Mouse (Mus musculus) hematopoietic multipotent progenitor cell, adult 10-12 weeks (in vitro differentiated cells): ENCODE data around the gene Gm15517. TPM values are rescaled to one million over a fixed set of nuclear protein-coding genes. Genes with fewer than 3 reads are reported as not detected.

Experiments
- polyA plus RNA-seq: library from polyadenylated mRNA; stranded (reverse); fragments of >175 nt; gene quantifications from 2 replicates; pipeline ENCODE4 v1.2.3, GENCODE M21; 2012; ENCODE audit warnings: low replicate concordance

Gm15517 gene
- polyA plus RNA-seq: not detected in 2 replicates

DNA sequence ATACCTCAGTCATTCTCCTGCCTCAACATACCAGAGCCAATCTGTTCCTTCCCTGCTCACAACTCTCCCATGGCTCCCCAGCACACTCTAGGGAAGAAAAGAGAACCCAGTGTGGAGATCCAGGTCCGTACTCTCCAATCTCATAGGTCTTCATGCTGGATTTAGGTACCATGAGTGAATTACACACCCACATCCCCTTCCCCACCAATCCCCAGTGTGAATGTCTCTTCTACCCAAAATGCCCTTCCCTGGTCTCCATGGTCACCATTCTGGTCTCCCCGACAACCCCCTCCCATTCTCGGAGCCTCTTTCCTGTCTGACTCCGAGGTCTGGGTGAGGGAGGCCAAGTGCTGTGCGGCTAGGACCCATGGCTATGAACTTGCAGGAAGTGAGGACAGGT, at the start of gene Gm15517:
Gene Gm15517 (plus strand): TSS at position 301 of the 400 bp plus-strand sequence.

GRCm38 (mm10) chr7:44215645-44216044, 45.6 kb upstream of the Gm15517 start, which contains the start of gene Klk1b5:
Gene Klk1b5, plus strand, starts transcription at chr7:44215945.

GRCm38 (mm10) chr7:44225076-44225475, 36.2 kb upstream of the Gm15517 start, which contains the start of gene Klk1:
Gene Klk1, plus strand, starts transcription at chr7:44225360.

DNA sequence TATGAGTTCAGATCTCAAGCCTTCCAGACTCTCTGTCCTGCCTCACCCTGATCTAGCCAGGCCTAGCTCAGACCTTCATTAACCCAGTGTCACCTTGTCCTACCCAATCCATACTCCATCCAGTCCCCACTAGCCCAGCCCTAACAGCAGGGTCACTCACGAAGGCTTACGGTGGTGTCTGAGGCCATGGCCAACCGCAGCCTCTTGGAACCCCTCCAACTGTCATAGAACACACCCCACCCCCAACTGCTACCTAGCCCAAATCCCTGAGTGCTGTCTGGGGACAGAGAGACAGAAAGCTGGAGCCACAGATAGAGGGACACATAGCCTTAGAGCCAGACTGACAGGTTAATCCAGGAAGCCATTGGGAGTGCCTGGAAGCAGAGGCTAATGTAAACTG, 25.3 kb upstream of the Gm15517 start, which contains the start of gene Gm36864:
Gene Gm36864 (plus strand): TSS at position 269 of the 400 bp plus-strand sequence.

DNA sequence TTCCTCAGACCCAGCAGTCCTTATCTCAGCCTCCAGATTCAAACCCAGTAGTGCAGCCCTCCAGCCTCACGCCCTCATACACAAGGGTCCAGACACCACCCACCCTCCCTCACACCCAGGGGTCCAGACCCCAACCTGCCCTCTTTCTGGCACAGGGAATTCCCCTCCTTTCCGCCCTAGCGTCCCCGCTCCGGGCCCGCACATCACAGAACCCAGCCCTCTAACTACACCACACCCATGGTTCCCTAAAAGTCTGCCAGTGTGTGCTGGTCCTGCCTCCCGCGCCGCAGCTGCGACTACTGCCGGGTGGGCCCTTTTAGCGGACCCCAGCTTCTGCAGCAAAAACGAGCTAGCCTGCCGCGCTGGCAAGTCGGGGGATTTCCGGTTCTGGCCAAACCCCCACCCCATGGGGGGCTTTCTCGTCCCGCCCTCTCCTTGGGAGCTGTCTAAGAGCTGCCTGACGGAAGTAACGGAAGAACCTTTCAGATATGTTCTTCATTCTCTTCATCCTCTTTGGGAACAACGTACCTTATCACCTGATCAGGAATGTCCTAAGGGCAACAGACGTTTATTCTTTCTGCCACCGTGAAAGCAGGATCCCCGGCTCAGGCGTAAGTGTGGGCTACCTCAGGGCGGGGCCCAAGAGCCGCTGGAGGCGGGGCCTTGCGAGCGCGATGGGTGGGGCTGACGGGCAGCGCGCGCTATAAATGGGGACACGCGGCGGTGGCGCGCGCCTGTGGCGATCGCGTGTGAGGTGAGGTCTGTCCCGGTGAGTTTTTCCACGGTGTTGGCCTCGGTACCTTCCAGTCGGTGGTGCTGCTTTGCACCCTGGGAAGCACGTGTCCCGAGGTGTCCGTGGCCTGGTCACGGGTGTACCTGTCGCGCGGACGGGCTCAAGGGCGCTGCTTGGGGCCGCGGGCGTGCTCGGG, 14.9 kb upstream of the Gm15517 start, which contains the start of the genes 1700028J19Rik and 2410002F23Rik:
Gene 1700028J19Rik (minus strand): TSS at position 641 of the 929 bp plus-strand sequence.
Gene 2410002F23Rik (plus strand): TSS at position 668 of the 929 bp plus-strand sequence.

DNA sequence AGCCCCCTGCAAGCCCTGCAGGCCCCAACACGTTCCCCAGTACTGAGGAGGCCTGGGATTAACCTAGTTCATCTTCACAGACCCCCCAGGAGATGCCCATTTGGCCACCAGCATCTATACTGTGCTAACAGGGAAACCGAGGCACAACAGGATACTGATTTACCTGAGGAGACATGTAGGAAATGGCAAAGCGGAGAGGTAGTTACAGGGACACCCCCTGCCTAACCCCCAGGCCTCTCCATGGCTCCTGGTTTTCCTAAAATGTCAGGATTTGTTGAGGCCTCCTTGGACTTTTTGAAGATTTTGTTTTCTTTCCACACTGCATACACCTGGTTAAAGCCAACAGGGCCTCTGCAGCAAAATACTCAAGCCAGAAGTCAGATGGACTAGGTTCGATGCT, 4.0 kb upstream of the Gm15517 start, which contains the start of gene Acp4:
Gene Acp4 (minus strand): TSS at position 101 of the 400 bp plus-strand sequence.

GRCm38 (mm10) chr7:44306516-44307240, 45.4 kb downstream of the Gm15517 start, which contains the start of gene Clec11a:
Gene Clec11a, minus strand, starts transcription at chr7:44306902.

DNA sequence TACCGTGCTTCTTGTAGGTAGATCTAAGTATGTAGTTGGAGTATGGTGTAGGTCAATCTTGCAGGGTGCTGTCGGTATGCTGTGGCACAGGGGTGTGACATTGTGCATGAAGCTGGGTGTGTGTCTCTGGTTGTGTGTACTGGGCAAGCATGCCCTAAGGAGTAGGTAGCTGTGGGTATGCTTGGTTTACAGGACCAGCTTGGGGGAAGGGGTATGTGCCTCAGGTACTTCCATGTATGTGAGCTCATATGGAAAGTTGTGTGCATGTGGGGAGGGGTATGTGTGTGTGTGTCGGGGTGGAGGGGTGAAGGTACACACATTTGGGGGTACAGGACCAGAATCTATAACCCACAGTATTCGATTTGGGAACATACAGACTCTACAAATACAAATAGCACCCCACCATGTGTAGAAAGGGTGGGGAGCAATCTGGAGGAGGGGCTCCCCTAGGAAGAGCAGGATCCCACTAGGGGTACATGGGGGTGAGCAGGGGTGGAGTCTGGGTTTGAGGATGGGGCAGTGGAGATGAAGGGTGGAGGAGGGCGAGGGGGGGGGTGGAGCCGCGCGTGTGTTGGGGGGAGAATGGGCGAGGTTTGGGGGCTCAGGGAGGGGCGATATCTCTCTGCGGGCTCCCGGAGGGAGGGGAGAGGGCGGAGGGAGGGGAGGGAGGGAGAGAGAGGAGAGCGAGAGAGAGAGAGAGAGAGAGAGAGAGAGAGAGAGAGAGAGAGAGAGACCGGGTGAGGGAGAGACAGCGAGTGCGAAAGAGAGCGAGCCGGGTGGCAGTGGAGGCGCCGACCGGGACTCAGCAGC, 48.4 kb downstream of the Gm15517 start, which contains the start of gene Shank1:
Gene Shank1 (plus strand): TSS at position 779 of the 810 bp plus-strand sequence.

Other genes starting within 250 kb of the Gm15517 start
- not detected in 2 replicates for gene Klk1b26, start 249.3 kb upstream of the Gm15517 start, polyA plus RNA-seq
- gene Klk1b27, start 209.2 kb upstream of the Gm15517 start, polyA plus RNA-seq: 3.6 and 5.5 TPM in 2 replicates
- not detected in 2 replicates for gene Klk1b21, start 159.1 kb upstream of the Gm15517 start, polyA plus RNA-seq
- gene Klk1b22, start 148.8 kb upstream of the Gm15517 start, polyA plus RNA-seq: not detected in 2 replicates
- gene Klk1b16, start 124.7 kb upstream of the Gm15517 start, polyA plus RNA-seq: not detected in 2 replicates
- not detected in 2 replicates for gene Klk1b24, start 73.2 kb upstream of the Gm15517 start, polyA plus RNA-seq
- gene Klk1b3, start 63.3 kb upstream of the Gm15517 start, polyA plus RNA-seq: not detected in 2 replicates
- gene Klk1b4, start 54.0 kb upstream of the Gm15517 start, polyA plus RNA-seq: not detected in 2 replicates
- not detected in 2 replicates for gene Klk1b5, start 45.5 kb upstream of the Gm15517 start, polyA plus RNA-seq
- 16.7 and 28.0 TPM in 2 replicates for gene Klk1, start 36.1 kb upstream of the Gm15517 start, polyA plus RNA-seq
- not detected in 2 replicates for gene Gm36864, start 25.3 kb upstream of the Gm15517 start, polyA plus RNA-seq
- gene 1700028J19Rik, start 14.8 kb upstream of the Gm15517 start, polyA plus RNA-seq: 0.10 TPM in 1 of 2 replicates, not detected in the other
- 155 and 164 TPM in 2 replicates for gene 2410002F23Rik, start 14.7 kb upstream of the Gm15517 start, polyA plus RNA-seq
- not detected in 2 replicates for gene Acp4, start 4.1 kb upstream of the Gm15517 start, polyA plus RNA-seq
- gene Clec11a, start 45.5 kb downstream of the Gm15517 start, polyA plus RNA-seq: 1.6 and 1.7 TPM in 2 replicates
- gene Shank1, start 48.8 kb downstream of the Gm15517 start, polyA plus RNA-seq: 36.0 and 52.3 TPM in 2 replicates
- gene Syt3, start 122.7 kb downstream of the Gm15517 start, polyA plus RNA-seq: 0.90 and 1.6 TPM in 2 replicates
- gene 1700008O03Rik, start 124.4 kb downstream of the Gm15517 start, polyA plus RNA-seq: 0.36 and 0.40 TPM in 2 replicates
- gene Lrrc4b, start 167.6 kb downstream of the Gm15517 start, polyA plus RNA-seq: not detected in 2 replicates
- not detected in 2 replicates for gene Aspdh, start 203.9 kb downstream of the Gm15517 start, polyA plus RNA-seq
- 245 and 532 TPM in 2 replicates for gene Josd2, start 206.5 kb downstream of the Gm15517 start, polyA plus RNA-seq
- gene Emc10, start 235.1 kb downstream of the Gm15517 start, polyA plus RNA-seq: 279 and 432 TPM in 2 replicates
- gene Fam71e1, start 235.1 kb downstream of the Gm15517 start, polyA plus RNA-seq: 18.2 and 39.1 TPM in 2 replicates